7 mouse cellular contexts compared by ENCODE assay signal in genomic region chr4:26247925-26248856, GRCm38 (mm10).
DNase-seq lines count a peak whose midpoint lies in the region; ATAC-seq and TF ChIP-seq lines count a peak whose summit lies in the region.

No protein-coding gene starts in this region.

- peak; percentile 49 for DNase-seq in Muller cell, postnatal 12 days (ENCODE audit: inconsistent ontology term)
- DNase-seq in adrenal gland, postnatal 4 days (ENCODE audit: low spot score in 2 of 2): peak; percentile 19 to 23
- peak; percentile 84 for DNase-seq in embryonic facial prominence, embryonic 11.5 days (ENCODE audit: low spot score)
- DNase-seq in hindbrain, postnatal 0 days (ENCODE audit: low spot score): peak; percentile 86
- DNase-seq in layer of hippocampus, postnatal 36 days: peak; percentile 24 to 44
- DNase-seq in spleen, adult 2 months (ENCODE audit: low read depth in 1 of 2, low spot score in 2 of 2): peak; percentile 9 to 31

- H3K4me1 ChIP-seq in embryonic facial prominence, embryonic 11.5 days (ENCODE audit: control insufficient read depth, insufficient read depth, low read length): no peaks in the 10 kb centered on the region
- no peaks in the 10 kb centered on the region for H3K4me1 ChIP-seq in hindbrain, postnatal 0 days (ENCODE audit: insufficient read depth, low read length)
- H3K4me1 ChIP-seq in spleen, adult 2 months (ENCODE audit: control insufficient read depth, insufficient read depth, insufficient read length): no peaks in the 10 kb centered on the region

- no peak overlapping the region for H3K27ac ChIP-seq in embryonic facial prominence, embryonic 11.5 days (replicated peaks; ENCODE audit: low read depth, low read length)
- H3K27ac ChIP-seq in hindbrain, postnatal 0 days: no peak overlapping the region
- no peak overlapping the region for H3K27ac ChIP-seq in spleen, adult 2 months (ENCODE audit: insufficient read depth, low read length)

- no peak for ATAC-seq in embryonic facial prominence, embryonic 11.5 days (replicated peaks; ENCODE audit: insufficient number of reproducible peaks, low FRiP score, low TSS enrichment, low read depth)
- 0 out of 2 replicates have a peak, but pooled peaks have one; percentile 77 for ATAC-seq in hindbrain, postnatal 0 days
- ATAC-seq in megakaryocyte, adult 5-6 weeks (ENCODE audit: poor library complexity, severe bottlenecking): 0 out of 2 replicates have a peak, but pooled peaks have one; percentile 45

- TF ChIP-seq CTCF in hindbrain, postnatal 0 days (IDR thresholded peaks at IDR 0.05; ENCODE audit: low read depth): peak; percentile 83
- peak; percentile 42; the same call in 1 of the 2 replicates for TF ChIP-seq CTCF in spleen, adult 2 months (IDR thresholded peaks at IDR 0.05; ENCODE audit: extremely low read depth, insufficient read depth, insufficient read length, insufficient replicate concordance)

- no peaks in the 10 kb centered on the region for H3K9me3 ChIP-seq in embryonic facial prominence, embryonic 11.5 days (replicated peaks; ENCODE audit: control insufficient read depth, low read length)
- no peaks in the 10 kb centered on the region for H3K9me3 ChIP-seq in hindbrain, postnatal 0 days (ENCODE audit: low read length)

- no peak overlapping the region for H3K4me3 ChIP-seq in embryonic facial prominence, embryonic 11.5 days (ENCODE audit: low read depth, low read length)
- H3K4me3 ChIP-seq in hindbrain, postnatal 0 days (ENCODE audit: low read length): no peak overlapping the region
- no peak overlapping the region for H3K4me3 ChIP-seq in spleen, adult 2 months (ENCODE audit: extremely low read depth, insufficient read depth, insufficient read length)

- no peak for TF ChIP-seq POLR2A in spleen, adult 2 months (IDR thresholded peaks at IDR 0.05; ENCODE audit: low read depth, low read length)

- no peak overlapping the region for H3K9ac ChIP-seq in embryonic facial prominence, embryonic 11.5 days (replicated peaks; ENCODE audit: low read length)
- H3K9ac ChIP-seq in hindbrain, postnatal 0 days (replicated peaks; ENCODE audit: low read length): no peak overlapping the region

- H3K4me2 ChIP-seq in embryonic facial prominence, embryonic 11.5 days (ENCODE audit: low read depth, low read length): no peak overlapping the region
- no peak overlapping the region for H3K4me2 ChIP-seq in hindbrain, postnatal 0 days (ENCODE audit: low read depth, low read length)

- H3K27me3 ChIP-seq in embryonic facial prominence, embryonic 11.5 days (ENCODE audit: control insufficient read depth, insufficient read depth, low read length): no peaks in the 10 kb centered on the region
- H3K27me3 ChIP-seq in hindbrain, postnatal 0 days (ENCODE audit: insufficient read depth, low read length): no peaks in the 10 kb centered on the region
- no peaks in the 10 kb centered on the region for H3K27me3 ChIP-seq in spleen, adult 2 months (ENCODE audit: control insufficient read depth, insufficient read depth, low read length)

- WGBS in embryonic facial prominence, embryonic 11.5 days: 63% methylated on average over 13 of the region's 13 CpGs
- WGBS in hindbrain, postnatal 0 days: 66% methylated on average over 13 of the region's 13 CpGs
- WGBS in spleen, adult 2 months: 65% methylated on average over 13 of the region's 13 CpGs

- H3K36me3 ChIP-seq in embryonic facial prominence, embryonic 11.5 days (replicated peaks; ENCODE audit: control insufficient read depth, insufficient read depth, low read depth, low read length): no peaks in the 10 kb centered on the region
- no peaks in the 10 kb centered on the region for H3K36me3 ChIP-seq in hindbrain, postnatal 0 days (ENCODE audit: insufficient read depth, low read length)
- no peaks in the 10 kb centered on the region for H3K36me3 ChIP-seq in spleen, adult 2 months (ENCODE audit: control insufficient read depth, insufficient read depth, low read length)

Comparison
In these comparisons a context has a peak if more than half of its experiments do, and no peak if none do; other contexts are left out.
1. DNase-seq: peak in every context shown above with its lines; median percentile 86 in hindbrain, postnatal 0 days; 84 in embryonic facial prominence, embryonic 11.5 days; 49 in Muller cell, postnatal 12 days; 34 in layer of hippocampus, postnatal 36 days; 21 in adrenal gland, postnatal 4 days; 20 in spleen, adult 2 months.